In the genomic region with DNA sequence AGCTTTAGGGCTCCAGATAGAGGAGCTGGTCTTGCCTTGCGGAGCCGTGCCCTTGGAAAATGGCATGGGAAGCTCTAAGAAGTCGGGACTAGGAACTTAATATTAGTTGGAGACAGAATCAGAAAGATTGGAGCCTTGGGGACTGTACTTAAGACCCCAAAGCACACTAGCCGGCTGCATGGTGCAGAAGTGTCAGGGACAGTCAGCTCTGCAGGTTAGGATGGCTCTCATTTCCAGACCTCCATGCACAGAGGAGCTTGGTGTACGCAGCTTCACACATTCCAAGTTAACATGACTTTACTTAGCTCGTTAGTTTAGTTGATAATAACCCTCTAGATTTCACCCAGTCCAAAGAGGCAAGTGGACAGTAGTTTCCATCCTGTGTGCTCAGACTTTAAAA, we compare ENCODE assay signal across 8 mouse cellular contexts. TPM values are rescaled to one million over a fixed set of nuclear protein-coding genes. Genes with fewer than 3 reads are reported as not detected.
DNase-seq lines count a peak whose midpoint lies in the region; ATAC-seq and TF ChIP-seq lines count a peak whose summit lies in the region.

No protein-coding gene starts in this region.

- peaks cover 2% of the 10 kb centered on the region; the same call in 1 of the 2 replicates for H3K36me3 ChIP-seq in neural tube, embryonic 11.5 days (ENCODE audit: control insufficient read depth, insufficient read depth, low read length)
- peaks cover 16% of the 10 kb centered on the region for H3K36me3 ChIP-seq in limb, embryonic 14.5 days (ENCODE audit: control insufficient read depth, insufficient read depth, low read length)
- peaks cover 9% of the 10 kb centered on the region; the same call in 1 of the 2 replicates for H3K36me3 ChIP-seq in stomach, embryonic 14.5 days (ENCODE audit: control insufficient read depth, insufficient read depth, low read length)

- no peak for TF ChIP-seq POLR2A in limb, embryonic 14.5 days (IDR thresholded peaks at IDR 0.05; ENCODE audit: borderline replicate concordance, extremely low read depth, insufficient read depth, insufficient read length)

- H3K4me3 ChIP-seq in neural tube, embryonic 11.5 days (ENCODE audit: low read depth, low read length) = peak overlapping the region; percentile 59
- H3K4me3 ChIP-seq in limb, embryonic 14.5 days (replicated peaks; ENCODE audit: low read length) = peak overlapping the region; percentile 70
- peak overlapping the region; percentile 64 for H3K4me3 ChIP-seq in stomach, embryonic 14.5 days (ENCODE audit: low read depth, low read length)

- H3K27ac ChIP-seq in neural tube, embryonic 11.5 days (ENCODE audit: low read depth, low read length) = no peak overlapping the region
- H3K27ac ChIP-seq in limb, embryonic 14.5 days (replicated peaks; ENCODE audit: low read depth, low read length) = no peak overlapping the region
- peak overlapping the region; percentile 88; the same call in 1 of the 2 replicates for H3K27ac ChIP-seq in stomach, embryonic 14.5 days (ENCODE audit: low read length)

- WGBS in neural tube, embryonic 11.5 days = 16% methylated on average over 6 of the region's 6 CpGs
- 5% methylated on average over 6 of the region's 6 CpGs for WGBS in limb, embryonic 14.5 days
- WGBS in stomach, embryonic 14.5 days = 7% methylated on average over 6 of the region's 6 CpGs

- no peaks in the 10 kb centered on the region for H3K9me3 ChIP-seq in neural tube, embryonic 11.5 days (ENCODE audit: control insufficient read depth, low read length)
- H3K9me3 ChIP-seq in limb, embryonic 14.5 days (ENCODE audit: control insufficient read depth, low read length) = no peaks in the 10 kb centered on the region
- H3K9me3 ChIP-seq in stomach, embryonic 14.5 days (ENCODE audit: control insufficient read depth, low read depth, low read length) = no peaks in the 10 kb centered on the region

- H3K9ac ChIP-seq in neural tube, embryonic 11.5 days (ENCODE audit: low read length) = peak overlapping the region; percentile 78
- H3K9ac ChIP-seq in limb, embryonic 14.5 days (ENCODE audit: low read depth, low read length, severe bottlenecking) = peak overlapping the region; percentile 93
- H3K9ac ChIP-seq in stomach, embryonic 14.5 days (replicated peaks; ENCODE audit: low read depth, low read length) = peak overlapping the region; percentile 73

- no peak for DNase-seq in neural tube, embryonic 11.5 days (ENCODE audit: low spot score)
- no peak for DNase-seq in neural tube, embryonic 10.5 days (ENCODE audit: extremely low spot score, low spot score)
- no peak for DNase-seq in limb, embryonic 14.5 days (ENCODE audit: low spot score)
- no peak for DNase-seq in layer of hippocampus, adult 9-10 months (ENCODE audit: low spot score)
- DNase-seq in frontal cortex, postnatal 36 days (ENCODE audit: low spot score in 2 of 2) = no peak
- DNase-seq in left cerebral cortex, adult 8-10 months (ENCODE audit: low spot score in 2 of 2) = no peak

- H3K27me3 ChIP-seq in neural tube, embryonic 11.5 days (ENCODE audit: control insufficient read depth, insufficient read depth, low read length) = no peaks in the 10 kb centered on the region
- no peaks in the 10 kb centered on the region for H3K27me3 ChIP-seq in limb, embryonic 14.5 days (ENCODE audit: control insufficient read depth, insufficient read depth, low read length)
- no peaks in the 10 kb centered on the region for H3K27me3 ChIP-seq in stomach, embryonic 14.5 days (ENCODE audit: control insufficient read depth, insufficient read depth, low read length)

- H3K4me2 ChIP-seq in neural tube, embryonic 11.5 days (ENCODE audit: low read depth) = peak overlapping the region; percentile 82
- peak overlapping the region; percentile 82 for H3K4me2 ChIP-seq in limb, embryonic 14.5 days (replicated peaks; ENCODE audit: low read depth, low read length, severe bottlenecking)
- peak overlapping the region; percentile 60 for H3K4me2 ChIP-seq in stomach, embryonic 14.5 days (replicated peaks; ENCODE audit: low read depth, low read length)

- no peak for ATAC-seq in neural tube, embryonic 11.5 days (ENCODE audit: insufficient read depth, low FRiP score, low TSS enrichment)
- peak; percentile 22; the same call in 1 of the 2 replicates for ATAC-seq in erythroid progenitor cell, adult 5-6 weeks (replicated peaks; ENCODE audit: low FRiP score, poor library complexity, severe bottlenecking)
- ATAC-seq in limb, embryonic 14.5 days (ENCODE audit: low FRiP score, low read depth) = no peak
- ATAC-seq in stomach, embryonic 14.5 days (ENCODE audit: insufficient number of reproducible peaks, insufficient read depth, low FRiP score, low read depth) = no peak

- H3K4me1 ChIP-seq in neural tube, embryonic 11.5 days (ENCODE audit: control insufficient read depth, insufficient read depth, low read length) = no peaks in the 10 kb centered on the region
- peaks cover 6% of the 10 kb centered on the region for H3K4me1 ChIP-seq in limb, embryonic 14.5 days (ENCODE audit: control insufficient read depth, insufficient read depth, low read length)
- H3K4me1 ChIP-seq in stomach, embryonic 14.5 days (ENCODE audit: control insufficient read depth, insufficient read depth, low read length) = peaks cover 6% of the 10 kb centered on the region; the same call in 1 of the 2 replicates

RNA-seq across cellular contexts. Expression of a gene that starts 0.6 kb away (rescaled TPM):
- 29.4 and 29.7 TPM in 2 replicates for polyA plus RNA-seq in neural tube, embryonic 11.5 days (2014; fragmentation: Nextera tagmentation; extraction: Ambion mirVana)
- total RNA-seq in erythroid progenitor cell, adult 5-6 weeks (2015; ENCODE audit: low replicate concordance) = 5.9 and 9.0 TPM in 2 replicates
- 18.2 and 25.3 TPM in 2 replicates for total RNA-seq in erythroid progenitor cell, adult 5-6 weeks (2017; ENCODE audit: low replicate concordance)
- 23.7 and 24.4 TPM in 2 replicates for polyA plus RNA-seq in limb, embryonic 14.5 days (2012; rRNA removed)
- polyA plus RNA-seq in limb, embryonic 14.5 days (2014; fragmentation: Nextera tagmentation; extraction: Ambion mirVana) = 26.1 and 26.6 TPM in 2 replicates
- polyA plus RNA-seq in stomach, embryonic 14.5 days (2014; fragmentation: Nextera tagmentation; extraction: Ambion mirVana) = 24.5 and 27.4 TPM in 2 replicates
- 10 to 100 TPM; 32.4 to 35.5 (median 34.3) TPM for total RNA-seq in left cerebral cortex, adult 8-10 months (2022)
